Mouse (Mus musculus): ENCODE data around the gene Rpl18a.

DNA sequence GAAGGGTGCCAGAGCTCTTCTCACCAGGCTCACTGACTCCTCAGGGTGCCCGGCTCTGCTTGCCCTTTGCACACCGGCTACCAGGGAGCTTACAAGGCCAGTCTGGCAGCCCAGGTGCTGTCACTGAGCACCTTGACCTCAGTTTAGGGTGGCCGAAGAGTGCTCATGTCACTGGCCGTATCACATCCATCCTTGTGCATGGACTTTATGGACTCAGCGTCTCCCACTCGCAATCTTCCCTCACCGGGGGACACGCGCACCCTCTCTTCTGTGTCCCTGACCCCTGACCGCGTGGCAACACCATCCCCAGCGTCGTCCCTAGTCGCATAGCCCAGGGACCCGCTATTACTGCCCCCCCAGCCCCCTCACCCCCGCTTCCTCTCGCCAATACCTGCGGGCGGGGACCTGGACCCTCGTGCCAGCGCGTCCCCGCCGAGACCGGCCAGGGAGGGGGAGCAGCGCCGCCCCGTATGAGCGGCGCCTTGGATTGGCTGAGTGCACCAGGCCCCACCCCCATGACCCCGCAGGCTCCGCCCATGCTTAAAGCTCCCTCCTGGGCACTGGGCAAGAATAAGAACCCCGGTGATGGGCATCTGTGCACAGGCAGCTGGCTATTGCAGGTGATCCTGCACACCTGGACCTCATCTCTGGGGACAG is 40.5 kb downstream of the Rpl18a start:
- TF ChIP-seq CTCF (IDR thresholded peaks at IDR 0.05; ENCODE audit: low read depth, low read length) (no peak), GATA1 (IDR thresholded peaks at IDR 0.05; ENCODE audit: borderline replicate concordance, low read length) (no peak), TAL1 (conservative IDR thresholded peaks at IDR 0.05; ENCODE audit: low read depth, low read length) (no peak), GATA2 (IDR thresholded peaks at IDR 0.05; ENCODE audit: borderline replicate concordance, low read depth, low read length) (no peak)

Data from G1E (cell line).